Mouse (Mus musculus): ENCODE data around the gene Olfr1080. TPM values are rescaled to one million over a fixed set of nuclear protein-coding genes. Genes with fewer than 3 reads are reported as not detected.
"Not testable (repeated sequence)": the region's sequence is repeated elsewhere in the genome, so short reads cannot be mapped to it uniquely, and the experiment has no call there.

Olfr1080 gene
- not detected in 2 replicates for polyA plus RNA-seq (2014; fragmentation: Nextera tagmentation; extraction: Ambion mirVana)

DNA sequence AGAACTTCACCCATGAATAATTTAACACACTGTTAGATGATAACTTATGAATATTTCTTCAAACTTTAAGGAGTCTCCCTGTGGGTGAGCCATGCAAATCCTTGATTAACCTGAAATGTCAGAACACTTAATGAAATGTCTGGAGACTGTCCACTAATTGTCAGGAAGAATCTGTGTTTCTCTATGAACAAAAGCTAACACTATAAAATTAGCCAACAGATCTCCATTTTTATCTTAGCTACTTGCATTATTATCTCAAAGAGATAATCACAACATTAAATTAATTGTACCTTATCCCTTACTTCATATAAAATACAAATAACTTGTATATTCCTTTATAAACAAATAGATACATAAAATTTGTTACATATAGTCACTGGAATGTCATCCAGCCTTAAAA is at the start of gene Olfr1080:
Gene Olfr1080, minus strand, starts transcription at position 101 of the 400 bp plus-strand sequence.
- not testable (repeated sequence) for H3K9me3 ChIP-seq (replicated peaks; ENCODE audit: control insufficient read depth, low read length); H3K4me1 ChIP-seq (ENCODE audit: control insufficient read depth, insufficient read depth, low read length); ATAC-seq (replicated peaks; ENCODE audit: insufficient number of reproducible peaks, low FRiP score, low TSS enrichment); H3K36me3 ChIP-seq (ENCODE audit: control insufficient read depth, insufficient read depth, low read length); H3K4me3 ChIP-seq (ENCODE audit: low read depth, low read length); H3K4me2 ChIP-seq; H3K27ac ChIP-seq (ENCODE audit: low read depth, low read length); H3K9ac ChIP-seq (ENCODE audit: low read depth, low read length); H3K27me3 ChIP-seq (ENCODE audit: control insufficient read depth, insufficient read depth, low read length)

- not testable (repeated sequence) for H3K36me3 ChIP-seq (ENCODE audit: control insufficient read depth, insufficient read depth, low read length); H3K4me1 ChIP-seq (ENCODE audit: control insufficient read depth, insufficient read depth, low read length); H3K27me3 ChIP-seq (ENCODE audit: control insufficient read depth, insufficient read depth, low read length); H3K9ac ChIP-seq (ENCODE audit: low read depth, low read length); H3K9me3 ChIP-seq (replicated peaks; ENCODE audit: control insufficient read depth, low read length); ATAC-seq (replicated peaks; ENCODE audit: insufficient number of reproducible peaks, low FRiP score, low TSS enrichment); H3K4me2 ChIP-seq; H3K4me3 ChIP-seq (ENCODE audit: low read depth, low read length); H3K27ac ChIP-seq (ENCODE audit: low read depth, low read length)
- 50% methylated on average over 1 of the region's 1 CpGs for WGBS (ENCODE audit: insufficient replicate concordance)
These were observed 40.8 kb upstream of the Olfr1080 start, which contains the start of gene Olfr1082 for GRCm38 (mm10) chr2:86598866-86599265. Gene Olfr1082, minus strand, starts transcription at chr2:86598966.

DNA sequence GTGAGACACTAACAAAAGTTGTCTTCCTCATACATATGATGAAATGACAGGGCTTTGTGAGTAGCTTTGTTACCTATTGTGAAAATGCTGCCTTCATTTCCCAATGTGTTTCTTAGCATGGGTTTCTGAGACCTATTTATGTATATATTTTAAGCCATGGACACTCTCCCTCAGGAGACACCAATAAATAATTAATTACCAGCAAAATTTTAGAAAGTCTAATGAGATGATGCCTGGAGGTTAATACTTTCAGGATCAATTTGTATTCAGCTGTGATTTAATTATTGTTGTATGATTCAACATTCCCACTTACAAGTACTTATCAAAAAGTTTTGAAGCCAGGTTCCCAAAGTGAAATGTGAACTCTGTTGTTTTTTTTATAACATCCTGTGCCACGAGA is 15.7 kb downstream of the Olfr1080 start, which contains the start of gene Olfr1079:
Gene Olfr1079, minus strand, starts transcription at position 101 of the 400 bp plus-strand sequence.
- WGBS (ENCODE audit: insufficient replicate concordance) = 66% methylated on average over 1 of the region's 1 CpGs
- Histone ChIP-seq H3K27me3 (ENCODE audit: control insufficient read depth, insufficient read depth, low read length) (no peaks in the 10 kb centered on the region), H3K36me3 (ENCODE audit: control insufficient read depth, insufficient read depth, low read length) (no peaks in the 10 kb centered on the region), H3K4me3 (ENCODE audit: low read depth, low read length) (no peak within 1 kb of the TSS), H3K4me1 (ENCODE audit: control insufficient read depth, insufficient read depth, low read length) (no peaks in the 10 kb centered on the region), H3K9me3 (replicated peaks; ENCODE audit: control insufficient read depth, low read length) (no peaks in the 10 kb centered on the region), H3K27ac (ENCODE audit: low read depth, low read length) (no peak within 1 kb of the TSS), H3K4me2 (no peak within 1 kb of the TSS), H3K9ac (ENCODE audit: low read depth, low read length) (no peak within 1 kb of the TSS)
- ATAC-seq (replicated peaks; ENCODE audit: insufficient number of reproducible peaks, low FRiP score, low TSS enrichment) = no peak

- Histone ChIP-seq H3K27me3 (ENCODE audit: control insufficient read depth, insufficient read depth, low read length) (no peaks in the 10 kb centered on the region), H3K4me3 (ENCODE audit: low read depth, low read length) (no peak overlapping the region), H3K36me3 (ENCODE audit: control insufficient read depth, insufficient read depth, low read length) (no peaks in the 10 kb centered on the region), H3K27ac (ENCODE audit: low read depth, low read length) (no peak overlapping the region), H3K9me3 (replicated peaks; ENCODE audit: control insufficient read depth, low read length) (no peaks in the 10 kb centered on the region), H3K9ac (ENCODE audit: low read depth, low read length) (no peak overlapping the region), H3K4me2 (no peak overlapping the region), H3K4me1 (ENCODE audit: control insufficient read depth, insufficient read depth, low read length) (no peaks in the 10 kb centered on the region)
- ATAC-seq (replicated peaks; ENCODE audit: insufficient number of reproducible peaks, low FRiP score, low TSS enrichment) = no peak
- WGBS (ENCODE audit: insufficient replicate concordance) = 71% methylated on average over 1 of the region's 1 CpGs
These were observed 27.0 kb downstream of the Olfr1080 start for GRCm38 (mm10) chr2:86530991-86531390.

- H3K9me3 ChIP-seq (replicated peaks; ENCODE audit: control insufficient read depth, low read length) = no peaks in the 10 kb centered on the region
These were observed 49.9 kb downstream of the Olfr1080 start, which contains the start of gene Olfr1076 for GRCm38 (mm10) chr2:86508161-86508560. Gene Olfr1076, plus strand, starts transcription at chr2:86508461.

More at GRCm38 (mm10) chr2:86508161-86508560, 49.9 kb downstream of the Olfr1080 start, which contains the start of gene Olfr1076:
- ATAC-seq (replicated peaks; ENCODE audit: insufficient number of reproducible peaks, low FRiP score, low TSS enrichment) = no peak
- Histone ChIP-seq H3K36me3 (ENCODE audit: control insufficient read depth, insufficient read depth, low read length) (no peaks in the 10 kb centered on the region), H3K27me3 (ENCODE audit: control insufficient read depth, insufficient read depth, low read length) (no peaks in the 10 kb centered on the region), H3K4me3 (ENCODE audit: low read depth, low read length) (no peak within 1 kb of the TSS), H3K4me1 (ENCODE audit: control insufficient read depth, insufficient read depth, low read length) (no peaks in the 10 kb centered on the region), H3K9ac (ENCODE audit: low read depth, low read length) (no peak within 1 kb of the TSS), H3K27ac (ENCODE audit: low read depth, low read length) (no peak within 1 kb of the TSS), H3K4me2 (no peak within 1 kb of the TSS)
- 82% methylated on average over 1 of the region's 1 CpGs for WGBS (ENCODE audit: insufficient replicate concordance)

Other genes with a start within 250 kb of the Olfr1080 start
- not detected in 2 replicates for gene Olfr1053, start 243.0 kb downstream of the Olfr1080 start, polyA plus RNA-seq (2014; fragmentation: Nextera tagmentation; extraction: Ambion mirVana)
- not detected in 2 replicates for gene Olfr1054, start 222.8 kb downstream of the Olfr1080 start, polyA plus RNA-seq (2014; fragmentation: Nextera tagmentation; extraction: Ambion mirVana)
- gene Olfr1055, start 208.0 kb downstream of the Olfr1080 start, polyA plus RNA-seq (2014; fragmentation: Nextera tagmentation; extraction: Ambion mirVana) = not detected in 2 replicates
- not detected in 2 replicates for gene Olfr1056, start 195.8 kb downstream of the Olfr1080 start, polyA plus RNA-seq (2014; fragmentation: Nextera tagmentation; extraction: Ambion mirVana)
- gene Olfr1057, start 179.8 kb downstream of the Olfr1080 start, polyA plus RNA-seq (2014; fragmentation: Nextera tagmentation; extraction: Ambion mirVana) = not detected in 2 replicates
- not detected in 2 replicates for gene Olfr1058, start 169.7 kb downstream of the Olfr1080 start, polyA plus RNA-seq (2014; fragmentation: Nextera tagmentation; extraction: Ambion mirVana)
- gene Olfr1061, start 144.2 kb downstream of the Olfr1080 start, polyA plus RNA-seq (2014; fragmentation: Nextera tagmentation; extraction: Ambion mirVana) = not detected in 2 replicates
- not detected in 2 replicates for gene Olfr1062, start 131.5 kb downstream of the Olfr1080 start, polyA plus RNA-seq (2014; fragmentation: Nextera tagmentation; extraction: Ambion mirVana)
- gene Olfr1065, start 107.6 kb downstream of the Olfr1080 start, polyA plus RNA-seq (2014; fragmentation: Nextera tagmentation; extraction: Ambion mirVana) = not detected in 2 replicates
- not detected in 2 replicates for gene Olfr1066, start 102.0 kb downstream of the Olfr1080 start, polyA plus RNA-seq (2014; fragmentation: Nextera tagmentation; extraction: Ambion mirVana)
- gene Olfr228, start 70.8 kb downstream of the Olfr1080 start, polyA plus RNA-seq (2014; fragmentation: Nextera tagmentation; extraction: Ambion mirVana) = not detected in 2 replicates
- not detected in 2 replicates for gene Olfr1076, start 49.8 kb downstream of the Olfr1080 start, polyA plus RNA-seq (2014; fragmentation: Nextera tagmentation; extraction: Ambion mirVana)
- gene Olfr1079, start 15.8 kb downstream of the Olfr1080 start, polyA plus RNA-seq (2014; fragmentation: Nextera tagmentation; extraction: Ambion mirVana) = not detected in 2 replicates
- gene Olfr1082, start 40.7 kb upstream of the Olfr1080 start, polyA plus RNA-seq (2014; fragmentation: Nextera tagmentation; extraction: Ambion mirVana) = not detected in 2 replicates
- not detected in 2 replicates for gene Olfr1084, start 81.5 kb upstream of the Olfr1080 start, polyA plus RNA-seq (2014; fragmentation: Nextera tagmentation; extraction: Ambion mirVana)
- gene Olfr1085, start 103.8 kb upstream of the Olfr1080 start, polyA plus RNA-seq (2014; fragmentation: Nextera tagmentation; extraction: Ambion mirVana) = not detected in 2 replicates
- gene Olfr1086, start 121.9 kb upstream of the Olfr1080 start, polyA plus RNA-seq (2014; fragmentation: Nextera tagmentation; extraction: Ambion mirVana) = not detected in 2 replicates
- not detected in 2 replicates for gene Olfr1087, start 140.2 kb upstream of the Olfr1080 start, polyA plus RNA-seq (2014; fragmentation: Nextera tagmentation; extraction: Ambion mirVana)
- not detected in 2 replicates for gene Olfr1089, start 175.5 kb upstream of the Olfr1080 start, polyA plus RNA-seq (2014; fragmentation: Nextera tagmentation; extraction: Ambion mirVana)
- not detected in 2 replicates for gene Olfr1090, start 200.8 kb upstream of the Olfr1080 start, polyA plus RNA-seq (2014; fragmentation: Nextera tagmentation; extraction: Ambion mirVana)
- gene Olfr1093, start 224.2 kb upstream of the Olfr1080 start, polyA plus RNA-seq (2014; fragmentation: Nextera tagmentation; extraction: Ambion mirVana) = not detected in 2 replicates